Mouse (Mus musculus): Measurements from ENCODE around the gene Capn13.

Gene Capn13

DNA sequence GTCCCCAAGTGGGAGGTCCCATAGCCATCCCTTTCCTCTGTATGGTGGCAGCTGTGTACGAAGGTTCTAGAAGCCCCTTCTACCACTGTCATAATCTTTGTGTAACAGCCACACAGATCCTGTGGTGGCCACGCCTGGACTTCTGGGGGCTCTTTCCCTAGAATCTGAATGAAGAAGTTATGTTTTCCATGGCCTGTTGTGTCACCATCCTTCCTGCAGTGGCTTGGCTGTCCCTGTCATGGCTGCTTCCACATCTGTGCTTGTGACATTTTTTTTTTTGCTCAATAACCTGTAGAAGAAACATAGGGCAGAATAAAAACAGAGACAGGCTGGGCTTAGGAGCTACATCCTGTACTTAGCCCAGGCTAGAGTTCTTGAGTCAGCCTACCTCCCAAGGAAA is at the start of gene Capn13:
TSS of gene Capn13 (minus strand) at position 5 of the 400 bp plus-strand sequence.
- no peak for DNase-seq

DNA sequence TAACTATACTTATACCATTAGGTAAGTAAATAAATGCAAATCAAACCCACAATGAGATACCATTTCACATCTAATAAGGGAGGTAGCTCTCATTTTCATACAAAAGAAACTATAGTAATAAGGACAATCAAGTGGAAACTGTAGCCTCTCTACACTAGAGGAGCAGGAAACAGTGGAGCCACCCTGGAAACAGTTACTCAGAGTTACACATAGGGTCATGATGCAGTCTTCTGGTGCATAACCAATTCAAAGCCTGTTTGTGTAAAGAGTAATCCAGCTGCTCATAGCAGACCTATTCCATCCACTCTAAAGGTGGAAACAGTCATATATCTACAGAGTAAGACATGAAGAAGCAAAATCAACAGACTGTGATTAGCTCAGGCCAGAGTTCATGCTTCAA is 48.4 kb upstream of the Capn13 start:
- no peak for DNase-seq

- DNase-seq = no peak
Observed at GRCm38 (mm10) chr17:73440798-73441197, 40.1 kb upstream of the Capn13 start.

- DNase-seq = no peak
Observed at GRCm38 (mm10) chr17:73432564-73433006, 31.9 kb upstream of the Capn13 start.

- no peak for DNase-seq
Observed at GRCm38 (mm10) chr17:73432058-73432457, 31.4 kb upstream of the Capn13 start.

- no peak for DNase-seq
Observed at GRCm38 (mm10) chr17:73417382-73417781, 16.7 kb upstream of the Capn13 start.

DNA sequence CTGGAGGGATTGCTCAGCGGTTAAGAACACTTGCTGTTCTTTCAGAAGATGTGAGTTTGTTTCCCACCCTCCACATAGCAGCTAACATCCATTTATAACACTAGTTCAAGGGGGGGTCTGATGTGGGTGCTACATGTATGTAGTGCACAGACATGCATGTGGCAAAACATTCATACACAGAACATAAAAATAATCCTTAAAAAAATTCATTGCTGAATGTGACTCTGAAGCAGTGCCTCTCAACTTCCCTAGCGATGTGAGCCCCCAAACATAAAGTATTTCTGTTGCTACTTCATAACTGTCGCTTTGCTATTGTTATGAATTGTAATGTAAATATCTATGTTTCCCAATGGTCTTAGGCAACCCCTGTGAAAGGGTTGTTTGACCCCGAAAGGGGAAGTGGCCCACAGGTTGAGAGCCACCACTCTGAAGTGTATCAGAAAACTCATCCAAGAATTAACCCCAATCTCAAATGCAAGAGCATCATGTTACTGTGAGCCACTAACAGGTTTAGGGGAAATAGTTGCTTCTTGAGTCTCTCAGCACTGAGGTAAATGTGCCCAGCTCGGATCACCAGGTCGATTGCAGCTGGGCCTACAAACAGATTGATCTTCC is 15.6 kb upstream of the Capn13 start:
- no peak for DNase-seq

DNA sequence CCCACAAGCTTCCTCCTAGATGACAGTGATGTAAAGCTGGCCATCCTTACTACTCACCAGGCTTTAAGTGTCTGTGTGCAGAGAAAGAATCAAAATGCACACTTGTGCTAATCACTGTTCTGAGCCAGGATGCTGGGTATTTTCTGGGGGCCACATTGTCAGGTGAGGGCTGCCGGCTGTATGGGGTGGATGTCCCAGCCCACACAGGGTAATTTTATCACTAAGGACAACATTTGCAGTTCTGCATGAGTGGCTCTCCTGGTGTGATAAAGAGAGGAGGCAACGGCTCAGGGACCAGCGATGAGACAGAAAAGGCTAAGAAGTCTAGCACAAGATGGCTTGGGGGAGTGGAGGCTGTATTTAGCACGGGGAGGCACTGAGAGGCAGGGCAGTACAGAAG is 11.2 kb upstream of the Capn13 start:
- DNase-seq = no peak

DNA sequence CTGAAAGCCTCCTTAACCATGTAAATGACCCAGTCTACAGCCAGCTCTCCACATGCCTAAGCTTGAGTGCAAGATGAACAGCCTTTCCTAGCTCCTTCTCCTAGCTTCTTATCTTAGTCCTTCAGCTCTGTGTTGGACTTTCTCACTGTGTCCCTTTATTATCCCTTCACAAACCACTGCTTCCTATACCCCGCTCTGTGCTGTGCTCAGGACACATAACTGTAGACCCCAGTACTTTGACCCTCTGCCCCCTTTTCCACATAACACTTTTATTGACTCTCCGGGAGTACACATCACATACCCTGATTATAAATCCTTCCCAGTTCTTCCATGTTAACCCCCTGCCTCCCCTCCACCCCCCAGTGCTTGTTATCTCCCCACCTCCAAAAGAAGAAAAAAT is 606 bp upstream of the Capn13 start:
- no peak for DNase-seq

- no peak for DNase-seq
Observed at GRCm38 (mm10) chr17:73399136-73399535, 1.5 kb downstream of the Capn13 start.

DNA sequence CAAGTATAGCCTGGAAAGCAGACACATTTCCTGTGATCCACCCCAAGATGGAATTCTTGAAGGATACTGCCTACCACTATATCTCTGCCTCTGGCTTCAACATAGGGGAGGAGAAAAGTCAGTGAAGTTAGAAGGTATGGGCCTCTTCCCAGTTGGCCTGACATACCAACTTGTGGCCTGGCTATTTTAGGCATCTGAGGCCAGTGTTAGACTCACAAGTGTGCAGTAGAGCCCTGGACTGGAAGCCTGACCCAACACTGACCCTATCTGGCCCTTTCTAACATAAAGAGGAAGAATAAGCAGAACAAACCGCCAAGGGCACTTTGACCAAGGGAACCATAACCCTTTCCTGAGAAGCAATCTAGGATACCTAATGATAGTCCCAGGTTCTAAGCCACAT is 7.3 kb downstream of the Capn13 start:
- DNase-seq = no peak

GRCm38 (mm10) chr17:73391771-73392170 is 8.9 kb downstream of the Capn13 start:
- DNase-seq = no peak

DNA sequence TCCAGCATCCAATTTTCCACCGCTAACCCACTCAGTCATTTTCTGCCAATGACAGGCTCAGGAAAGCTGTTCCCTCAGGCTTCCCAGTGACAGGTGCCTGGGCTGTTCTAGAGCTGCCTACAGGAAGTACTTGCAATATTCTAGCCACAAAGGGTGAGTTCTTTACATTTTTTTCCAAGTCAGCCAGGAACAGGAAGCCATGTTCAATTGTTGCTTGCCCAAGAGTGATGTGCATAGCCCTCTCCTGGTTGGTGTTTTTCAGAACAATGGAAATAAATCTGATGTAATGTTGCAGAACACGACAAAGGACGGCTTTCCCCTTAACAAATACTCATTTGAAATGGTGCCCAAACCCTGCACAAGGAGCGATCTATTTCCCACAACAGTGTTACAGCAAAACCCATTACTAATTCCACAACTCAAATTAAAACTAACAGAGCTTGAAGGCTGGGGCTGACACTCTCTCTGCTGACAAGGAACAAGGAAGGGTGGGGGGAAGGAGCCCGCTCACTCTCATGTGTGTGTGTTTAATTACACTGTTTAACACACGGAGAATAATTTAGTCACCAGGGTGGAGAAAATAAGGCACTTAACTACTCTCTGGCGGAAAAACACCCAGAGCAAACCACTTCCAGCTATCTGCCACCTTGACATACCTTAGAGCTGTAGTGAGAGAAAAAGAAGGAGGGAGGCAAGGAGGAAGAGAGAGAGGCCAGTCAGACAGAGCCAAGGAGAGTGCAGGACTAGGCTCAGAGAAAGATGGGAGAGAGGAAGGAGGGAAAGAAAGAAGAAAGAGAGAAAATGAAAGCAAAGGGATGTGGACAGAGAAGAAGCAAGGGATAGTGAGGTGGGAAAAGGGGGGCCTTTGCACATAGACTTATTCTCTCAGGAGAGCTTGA is 10.2 kb downstream of the Capn13 start:
- peak; percentile 13 to 35 for DNase-seq

GRCm38 (mm10) chr17:73389336-73389735 is 11.3 kb downstream of the Capn13 start:
- peak; percentile 25 to 51 for DNase-seq

DNA sequence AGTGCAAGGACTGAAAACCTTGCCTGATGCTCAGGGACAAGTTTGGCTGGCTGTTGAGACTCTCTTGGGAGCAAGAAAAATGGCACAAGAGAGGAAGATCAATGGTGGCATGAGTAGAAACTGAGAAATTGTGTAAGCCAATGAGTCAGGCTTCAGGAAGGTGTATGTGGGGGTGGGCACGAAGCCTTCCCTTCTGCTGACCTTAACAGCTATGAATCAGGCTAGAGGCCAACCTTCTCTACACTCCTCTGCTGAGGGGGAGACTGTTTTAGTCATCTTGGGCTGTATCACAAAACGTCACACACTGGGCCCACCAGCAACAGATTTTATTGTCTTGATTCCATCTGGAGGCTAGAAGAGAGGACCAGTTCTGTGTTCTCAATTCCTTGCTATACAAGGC is 14.1 kb downstream of the Capn13 start:
- no peak for DNase-seq

DNA sequence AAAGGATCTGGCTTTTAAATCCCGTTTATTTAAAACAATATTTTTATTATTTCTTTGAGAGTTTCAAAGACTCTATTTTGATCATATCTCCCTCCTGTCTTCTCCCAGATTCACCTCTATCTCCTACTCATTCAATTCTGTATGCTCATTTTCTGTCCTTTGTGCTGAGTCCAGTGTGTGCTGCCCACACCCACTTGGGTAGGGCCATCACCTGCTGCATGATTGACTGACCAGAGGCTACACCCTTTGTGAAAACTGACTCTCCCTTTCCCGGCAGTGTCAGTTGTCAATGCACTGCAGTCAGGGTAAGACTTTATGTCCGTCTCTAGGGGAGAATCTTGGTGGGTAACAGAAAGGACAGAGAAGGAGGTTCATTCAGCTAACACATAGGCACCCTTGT is 14.7 kb downstream of the Capn13 start:
- DNase-seq = no peak

DNA sequence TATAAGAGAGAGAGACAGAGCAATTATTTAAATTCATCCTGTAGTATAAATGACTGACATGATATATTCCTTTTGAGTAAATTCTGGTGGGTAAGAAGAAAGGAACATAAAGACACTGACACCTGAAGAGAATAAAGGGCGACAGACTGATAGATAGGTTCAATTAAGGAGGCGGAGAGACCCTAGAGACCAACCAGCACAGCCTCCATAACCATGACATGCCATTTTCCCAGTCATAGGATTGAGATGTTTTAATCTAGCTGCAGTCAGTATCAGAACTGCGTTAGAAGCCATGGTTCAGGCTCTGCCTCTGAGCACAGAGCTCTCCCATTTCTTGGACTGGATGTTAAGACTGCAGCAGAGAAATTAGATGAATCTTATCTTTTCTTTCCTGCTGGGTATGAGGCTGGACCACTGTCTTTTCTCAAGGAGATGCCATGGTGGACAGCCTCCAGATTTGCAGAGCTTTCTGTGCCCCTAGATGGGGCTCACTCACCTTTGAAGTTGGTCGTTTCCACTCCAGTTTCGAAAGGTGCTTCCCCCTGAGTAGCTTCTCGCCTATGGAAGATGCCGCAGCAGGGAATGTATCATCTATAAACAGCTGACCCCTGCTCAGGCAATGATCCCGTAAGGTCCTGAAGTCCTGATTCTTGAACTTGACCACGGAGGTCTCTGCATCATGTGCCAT is 18.2 kb downstream of the Capn13 start:
- DNase-seq = no peak

DNA sequence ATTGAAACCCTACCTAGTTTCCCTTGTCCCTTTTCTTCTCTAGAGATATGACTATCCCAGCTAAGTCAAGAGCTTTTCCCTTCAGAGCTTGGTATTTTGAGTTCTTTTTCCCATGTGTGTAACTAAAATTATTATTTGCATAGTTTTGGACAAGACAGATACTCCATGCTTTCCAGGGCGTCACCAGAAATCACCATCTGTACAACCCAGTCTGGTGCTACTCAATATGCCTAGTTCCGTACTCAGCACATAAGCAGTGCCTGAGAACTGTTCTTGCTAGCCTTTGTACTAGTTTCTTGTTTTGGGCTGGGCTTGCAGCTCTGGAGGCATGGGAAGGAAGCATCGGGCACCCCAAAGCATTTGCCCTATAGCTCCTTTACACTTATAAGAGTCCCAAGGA is 19.0 kb downstream of the Capn13 start:
- no peak for DNase-seq

GRCm38 (mm10) chr17:73377778-73378484 is 22.7 kb downstream of the Capn13 start:
- DNase-seq = no peak

DNA sequence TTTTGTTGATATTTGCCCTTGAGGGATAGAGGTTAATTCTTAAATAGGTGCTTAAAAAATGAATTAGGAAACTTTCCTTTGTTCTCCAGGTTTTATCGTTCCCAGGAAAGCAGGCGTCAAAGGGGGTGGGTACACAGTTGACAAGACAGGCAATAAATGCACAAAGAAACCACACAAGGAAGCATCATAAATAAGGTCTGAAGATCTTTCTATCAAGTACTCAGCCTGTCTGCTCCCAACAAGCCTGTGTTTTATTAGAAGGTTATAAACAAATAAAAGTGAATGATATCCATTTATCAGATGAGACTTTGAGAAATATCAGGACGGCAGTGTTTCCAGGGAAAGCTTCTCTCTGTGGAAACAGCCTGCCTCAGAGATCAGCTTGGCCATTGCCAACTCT is 33.3 kb downstream of the Capn13 start:
- no peak for DNase-seq

- no peak for DNase-seq
Observed at GRCm38 (mm10) chr17:73361054-73361453, 39.6 kb downstream of the Capn13 start.

GRCm38 (mm10) chr17:73343632-73344390 is 56.9 kb downstream of the Capn13 start:
- DNase-seq = no peak
